Mouse (Mus musculus) intestine, embryonic 14.5 days (tissue): ENCODE data around the gene Fyb2. TPM values are rescaled to one million over a fixed set of nuclear protein-coding genes. Genes with fewer than 3 reads are reported as not detected.

Source experiments
- ATAC-seq: fragments of 200-750 bp; cut with Nextera tagmentation; replicated peaks from 2 replicates; pipeline ENCODE4 v1.8.0; 2017; ENCODE audit warnings: low read depth, moderate number of reproducible peaks, moderate TSS enrichment, moderate library complexity; ENCODE audit not compliant: low FRiP score, low TSS enrichment
- DNase-seq: peaks from one replicate; pipeline ENCODE4 v3.0.0-alpha.2; 2018; ENCODE audit warnings: low spot score
- H3K27ac ChIP-seq: fragments of 300-500 bp; sonication (generic); 2 replicates; pipeline ENCODE4 v1.5.1; 2014; ENCODE audit warnings: low read depth, mild to moderate bottlenecking, control low read depth
- H3K27me3 ChIP-seq: fragments of 300-500 bp; sonication (generic); replicated peaks from 2 replicates; pipeline ENCODE4 v1.6.1; 2014; ENCODE audit warnings: low read length, control low read depth; ENCODE audit not compliant: control insufficient read depth, insufficient read depth
- H3K36me3 ChIP-seq: fragments of 300-500 bp; sonication (generic); 2 replicates; pipeline ENCODE4 v1.6.1; 2014; ENCODE audit warnings: low read length, control low read depth; ENCODE audit not compliant: control insufficient read depth, insufficient read depth
- H3K4me1 ChIP-seq: fragments of 300-500 bp; sonication (generic); replicated peaks from 2 replicates; pipeline ENCODE4 v1.6.1; 2014; ENCODE audit warnings: low read length, control low read depth, mixed read lengths; ENCODE audit not compliant: control insufficient read depth, insufficient read depth
- H3K4me2 ChIP-seq: fragments of 300-500 bp; sonication (generic); 2 replicates; pipeline ENCODE4 v1.6.1; 2014; ENCODE audit warnings: low read length
- H3K4me3 ChIP-seq: fragments of 300-500 bp; sonication (generic); 2 replicates; pipeline ENCODE4 v1.5.1; 2014; ENCODE audit warnings: low read depth, low read length, control low read depth, mixed read lengths
- H3K9ac ChIP-seq: fragments of 300-500 bp; sonication (generic); 2 replicates; pipeline ENCODE4 v1.6.1; 2014; ENCODE audit warnings: mild to moderate bottlenecking, low read length
- H3K9me3 ChIP-seq: fragments of 300-500 bp; sonication (generic); 2 replicates; pipeline ENCODE4 v1.6.1; 2016; ENCODE audit warnings: low read length, control low read depth; ENCODE audit not compliant: control insufficient read depth
- WGBS: fragments of 180-500 bp; shearing (Covaris S2); extraction: QIAGEN DNeasy Blood & Tissue Kit; methylation state at CpG from one replicate; pipeline ENCODE4 v1.1.7; 2014; 5-methylcytosine and 5-hydroxymethylcytosine counted together
- polyA plus RNA-seq: library from polyadenylated mRNA; unstranded; fragments of >200 nt; fragmentation: Nextera tagmentation; extraction: Ambion mirVana; gene quantifications from 2 replicates; pipeline ENCODE4 v1.2.1, GENCODE M21; 2014

Gene Fyb2
- polyA plus RNA-seq, 1 experiment from 2014 or later, result not detected

GRCm38 (mm10) chr4:105050041-105050440 lies 136.8 kb downstream of the Fyb2 start:
- no peaks in the 10 kb centered on the region for H3K27me3 ChIP-seq
- H3K4me2 ChIP-seq, result no peak overlapping the region
- no peak overlapping the region for H3K27ac ChIP-seq
- no peaks in the 10 kb centered on the region for H3K36me3 ChIP-seq
- H3K9ac ChIP-seq, result no peak overlapping the region
- no peak overlapping the region for H3K4me3 ChIP-seq
- H3K4me1 ChIP-seq, result peaks cover 4% of the 10 kb centered on the region; the same call in 1 of the 2 replicates
- H3K9me3 ChIP-seq, result no peaks in the 10 kb centered on the region
- DNase-seq (no peak), ATAC-seq (no peak)
- WGBS, result 71% methylated on average over 1 of the region's 1 CpGs

GRCm38 (mm10) chr4:105051291-105051690 lies 138.0 kb downstream of the Fyb2 start:
- DNase-seq, result no peak
- Histone ChIP-seq H3K27ac (no peak overlapping the region), H3K4me3 (no peak overlapping the region), H3K36me3 (no peaks in the 10 kb centered on the region), H3K4me2 (no peak overlapping the region), H3K27me3 (no peaks in the 10 kb centered on the region), H3K4me1 (peaks cover 4% of the 10 kb centered on the region; the same call in 1 of the 2 replicates), H3K9ac (no peak overlapping the region), H3K9me3 (no peaks in the 10 kb centered on the region)
- WGBS, result 89% methylated on average over 5 of the region's 5 CpGs
- no peak for ATAC-seq

Other genes with a start within 250 kb of the Fyb2 start
- gene C8b, start 147.1 kb upstream of the Fyb2 start, polyA plus RNA-seq, result not detected in 2 replicates
- not detected in 2 replicates for gene Gm17662, start 56.1 kb upstream of the Fyb2 start, polyA plus RNA-seq
- gene C8a, start 37.1 kb upstream of the Fyb2 start, polyA plus RNA-seq, result 0.05 TPM in 1 of 2 replicates, not detected in the other
- gene Prkaa2, start 196.4 kb downstream of the Fyb2 start, polyA plus RNA-seq, result 2.9 and 3.3 TPM in 2 replicates
- gene Plpp3, start 243.9 kb downstream of the Fyb2 start, polyA plus RNA-seq, result 33.2 and 36.9 TPM in 2 replicates